ENCODE assay signal across 27 mouse cellular contexts in the genomic region with DNA sequence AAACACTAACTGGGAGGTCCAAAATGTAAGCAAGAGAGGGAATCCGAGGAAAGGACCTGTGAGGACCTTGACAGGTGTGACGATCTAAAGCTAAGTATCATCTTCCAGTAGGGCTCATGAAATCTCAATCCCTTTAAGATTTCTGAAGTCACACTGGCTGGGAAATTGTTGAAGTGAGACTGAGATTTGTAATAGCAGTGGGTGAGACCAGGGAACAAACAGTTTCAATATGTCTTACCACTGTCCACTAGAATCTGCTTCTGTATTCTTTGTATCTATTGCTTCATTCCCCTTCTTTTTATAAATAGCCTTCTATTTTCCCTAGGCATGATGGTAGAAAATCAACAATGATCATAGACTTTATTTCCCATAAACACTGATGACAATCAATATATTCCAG. TPM values are rescaled to one million over a fixed set of nuclear protein-coding genes. Genes with fewer than 3 reads are reported as not detected.
"Had no signal": no experiment of that assay in that cellular context is flagged by ENCODE, and none has a peak within 500 bp of the region (broad histone marks: within the 10 kb centered on the region; RNA-seq: fewer than 3 reads in every experiment).

No protein-coding gene starts in this region.

- ATAC-seq: liver, embryonic 12.5 days; liver, postnatal 0 days; lung, postnatal 0 days; midbrain, embryonic 13.5 days; midbrain, embryonic 15.5 days; midbrain, embryonic 16.5 days had no signal

- DNase-seq: left cerebral cortex, postnatal 4 days; liver; liver, embryonic 13.5 days; liver, postnatal 0 days; lung, adult 18-20 months; lung, adult 2 months; lung, embryonic 14.5 days; lung, postnatal 10 days; lung, postnatal 14 days; lung, postnatal 36 days; lung, postnatal 4 days; midbrain, embryonic 14.5 days had no signal

RNA-seq across cellular contexts. Expression of gene Grxcr1, which starts 10.8 kb away (rescaled TPM):
- total RNA-seq: left cerebral cortex, adult 2 months; left cerebral cortex, adult 8-10 months; left cerebral cortex, postnatal 10 days; left cerebral cortex, postnatal 14 days; left cerebral cortex, postnatal 25 days; left cerebral cortex, postnatal 36 days; left cerebral cortex, postnatal 4 days; liver, adult 2 months; megakaryocyte-erythroid progenitor cell, adult 5-6 weeks; midbrain, postnatal 0 days; monocyte, adult 5-6 weeks had no signal
